Mouse (Mus musculus): ENCODE data around the gene Gm4792. TPM values are rescaled to one million over a fixed set of nuclear protein-coding genes. Genes with fewer than 3 reads are reported as not detected.
A peak's percentile ranks its signal among the peaks of the same experiment; 100 is the strongest.

The Gm4792 gene
- total and polyA plus RNA-seq, 2 experiments, result not detected

DNA sequence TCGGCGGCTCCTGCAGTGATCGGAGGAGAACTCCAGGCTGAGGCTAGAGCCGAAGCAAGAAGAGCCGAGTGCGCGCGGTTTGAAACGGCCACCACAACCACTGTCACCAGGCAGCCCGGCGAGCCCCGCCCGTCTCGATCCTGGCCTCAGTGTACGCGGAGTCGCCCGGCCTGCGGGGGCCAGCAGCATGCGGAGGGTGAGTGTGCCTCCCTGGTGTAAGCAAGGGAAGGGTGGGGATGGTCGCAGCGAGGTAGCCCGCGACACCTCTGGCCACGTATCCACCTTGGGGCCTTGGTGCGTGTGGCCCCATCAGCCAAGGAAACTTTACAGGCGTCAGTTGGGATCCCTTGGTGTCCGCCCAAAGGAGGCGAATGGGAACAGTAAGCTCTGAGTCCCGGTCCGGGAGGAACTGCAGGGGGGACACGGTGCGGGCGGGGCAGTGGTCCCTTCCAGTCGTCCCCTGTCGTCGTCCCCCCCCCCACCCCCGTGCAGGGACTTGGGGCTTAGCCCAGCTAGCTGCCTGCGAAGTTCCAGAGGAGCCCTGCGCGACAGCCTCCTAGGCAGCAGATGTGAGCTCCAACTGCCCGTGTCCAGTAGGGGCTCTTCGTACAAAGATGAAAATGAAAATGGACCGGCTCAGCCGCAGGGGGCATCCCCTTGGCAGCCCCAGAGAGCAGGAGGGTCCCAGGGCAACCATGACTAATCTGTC is 13.7 kb upstream of the Gm4792 start:
- Histone ChIP-seq H3K27me3 (ENCODE audit: control insufficient read depth, insufficient read depth, low read length) (peaks cover 17% of the 10 kb centered on the region), H3K4me1 (ENCODE audit: control insufficient read depth, insufficient read depth, low read length) (no peaks in the 10 kb centered on the region), H3K4me3 (ENCODE audit: insufficient read depth, low read depth, low read length) (peak overlapping the region; percentile 68), H3K36me3 (ENCODE audit: control insufficient read depth, insufficient read depth, low read length) (no peaks in the 10 kb centered on the region), H3K79me2 (ENCODE audit: control insufficient read depth, insufficient read depth, low read length) (no peaks in the 10 kb centered on the region), H3K27ac (replicated peaks; ENCODE audit: insufficient read depth, low read depth, low read length) (no peak overlapping the region), H3K9ac (ENCODE audit: low read depth, low read length) (peak overlapping the region; percentile 69)
- WGBS, result 3% methylated on average over 45 of the region's 45 CpGs
- TF ChIP-seq CTCF (IDR thresholded peaks at IDR 0.05; ENCODE audit: low read depth, low read length) (no peak), POLR2A (IDR thresholded peaks at IDR 0.05; ENCODE audit: extremely low read depth, insufficient read depth, low read length) (no peak)
- no peak for DNase-seq (ENCODE audit: extremely low read depth, low read depth, low spot score)

DNA sequence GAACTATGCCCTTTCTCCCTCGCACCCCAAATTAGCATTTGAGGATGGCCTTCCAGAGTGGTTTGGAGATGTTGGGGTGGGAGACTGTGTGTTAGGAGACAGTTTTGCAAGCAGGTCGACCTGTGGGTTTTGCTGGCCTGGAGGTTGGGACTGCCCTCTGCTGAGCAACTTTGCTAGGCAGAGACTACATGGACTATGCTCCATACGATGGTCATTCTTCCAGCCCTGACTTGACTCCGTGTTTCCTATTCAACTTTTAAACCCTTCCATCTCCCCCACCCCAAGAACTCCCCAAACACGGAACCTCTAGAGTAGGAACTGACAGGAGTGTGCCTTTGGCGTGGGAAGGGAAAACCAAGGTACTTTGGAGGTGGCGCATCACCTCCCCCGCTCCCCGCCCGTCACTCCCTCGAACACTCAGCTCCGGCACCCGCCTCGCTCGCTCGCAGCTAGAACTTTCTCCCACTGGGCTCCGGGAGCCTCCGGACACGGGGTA is 13.1 kb upstream of the Gm4792 start, which contains the start of gene Tmcc3:
Gene Tmcc3 (plus strand): TSS at position 439 of the 496 bp plus-strand sequence.
- H3K27ac ChIP-seq (replicated peaks; ENCODE audit: insufficient read depth, low read depth, low read length), result no peak within 1 kb of the TSS
- TF ChIP-seq CTCF (IDR thresholded peaks at IDR 0.05; ENCODE audit: low read depth, low read length) (no peak), POLR2A (IDR thresholded peaks at IDR 0.05; ENCODE audit: extremely low read depth, insufficient read depth, low read length) (no peak)
- no peaks in the 10 kb centered on the region for H3K79me2 ChIP-seq (ENCODE audit: control insufficient read depth, insufficient read depth, low read length)
- H3K4me1 ChIP-seq (ENCODE audit: control insufficient read depth, insufficient read depth, low read length), result no peaks in the 10 kb centered on the region
- peak within 1 kb of the TSS; percentile 69 for H3K9ac ChIP-seq (ENCODE audit: low read depth, low read length)
- WGBS, result 6% methylated on average over 19 of the region's 19 CpGs
- H3K36me3 ChIP-seq (ENCODE audit: control insufficient read depth, insufficient read depth, low read length), result no peaks in the 10 kb centered on the region
- no peak for DNase-seq (ENCODE audit: extremely low read depth, low read depth, low spot score)
- H3K4me3 ChIP-seq (ENCODE audit: insufficient read depth, low read depth, low read length), result peak within 1 kb of the TSS; percentile 68
- peaks cover 17% of the 10 kb centered on the region for H3K27me3 ChIP-seq (ENCODE audit: control insufficient read depth, insufficient read depth, low read length)

DNA sequence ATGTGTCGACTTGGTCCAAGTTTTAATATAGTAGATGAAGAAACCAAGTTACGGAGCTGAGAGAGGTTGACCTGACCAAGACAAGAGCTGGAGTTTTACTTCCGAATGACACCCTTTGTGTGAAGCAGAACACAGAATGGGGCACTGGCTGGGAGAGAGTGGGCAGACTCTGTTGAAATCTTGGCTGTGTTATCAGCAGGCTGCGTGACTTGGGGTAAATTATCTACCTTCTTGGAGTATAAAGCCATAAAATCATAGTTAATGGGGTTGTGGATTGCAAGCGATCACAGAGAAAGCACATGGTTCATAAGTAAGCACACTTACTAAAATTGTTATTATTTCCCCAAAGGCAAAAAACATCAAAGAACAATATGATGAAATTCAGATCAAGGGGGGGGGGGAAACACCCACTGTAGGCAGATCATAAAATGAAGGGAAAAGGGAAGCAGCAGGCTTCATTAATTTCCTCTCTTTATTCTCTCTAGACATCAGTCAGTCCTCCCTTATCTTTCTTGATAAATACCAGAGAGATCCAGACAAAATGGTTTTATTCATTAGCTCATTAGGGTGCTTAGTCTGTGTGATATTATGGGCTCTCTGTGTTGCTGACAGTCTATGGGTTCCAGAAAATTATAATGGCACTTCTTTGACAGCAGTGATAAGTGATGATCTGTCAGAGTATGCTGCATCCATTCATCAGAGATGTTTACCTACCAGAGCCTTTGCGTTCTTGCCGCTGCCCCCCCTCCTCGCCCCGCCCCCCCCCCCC is 12.2 kb upstream of the Gm4792 start:
- 53% methylated on average over 8 of the region's 9 CpGs for WGBS
- Histone ChIP-seq H3K36me3 (ENCODE audit: control insufficient read depth, insufficient read depth, low read length) (no peaks in the 10 kb centered on the region), H3K9ac (ENCODE audit: low read depth, low read length) (no peak overlapping the region), H3K4me1 (ENCODE audit: control insufficient read depth, insufficient read depth, low read length) (no peaks in the 10 kb centered on the region), H3K27ac (replicated peaks; ENCODE audit: insufficient read depth, low read depth, low read length) (no peak overlapping the region), H3K27me3 (ENCODE audit: control insufficient read depth, insufficient read depth, low read length) (peaks cover 17% of the 10 kb centered on the region), H3K4me3 (ENCODE audit: insufficient read depth, low read depth, low read length) (no peak overlapping the region), H3K79me2 (ENCODE audit: control insufficient read depth, insufficient read depth, low read length) (no peaks in the 10 kb centered on the region)
- TF ChIP-seq POLR2A (IDR thresholded peaks at IDR 0.05; ENCODE audit: extremely low read depth, insufficient read depth, low read length) (no peak), CTCF (IDR thresholded peaks at IDR 0.05; ENCODE audit: low read depth, low read length) (no peak)
- DNase-seq (ENCODE audit: extremely low read depth, low read depth, low spot score), result no peak

DNA sequence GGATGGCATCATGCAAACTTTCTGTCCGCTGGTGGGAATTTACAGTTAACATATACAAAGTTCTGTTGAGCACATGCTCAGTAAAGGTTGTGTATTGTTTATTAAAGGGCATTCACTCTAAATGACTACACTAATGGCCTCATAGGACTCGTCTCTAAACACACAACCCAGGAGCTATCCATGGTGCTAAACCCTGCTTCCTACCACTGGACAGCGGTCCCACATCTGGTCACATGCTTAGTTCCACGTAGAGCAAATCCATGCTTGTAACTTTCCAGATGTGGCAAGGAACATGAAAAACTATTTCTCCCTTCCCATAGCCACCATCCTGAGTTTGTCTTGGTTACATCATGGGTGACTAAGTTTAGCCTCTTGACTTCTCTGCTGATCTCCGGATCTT is 7.0 kb upstream of the Gm4792 start:
- DNase-seq (ENCODE audit: extremely low read depth, low read depth, low spot score), result no peak
- H3K4me3 ChIP-seq (ENCODE audit: insufficient read depth, low read depth, low read length), result no peak overlapping the region
- no peak for TF ChIP-seq CTCF (IDR thresholded peaks at IDR 0.05; ENCODE audit: low read depth, low read length)
- no peak for TF ChIP-seq POLR2A (IDR thresholded peaks at IDR 0.05; ENCODE audit: extremely low read depth, insufficient read depth, low read length)
- H3K36me3 ChIP-seq (ENCODE audit: control insufficient read depth, insufficient read depth, low read length), result no peaks in the 10 kb centered on the region
- no peak overlapping the region for H3K9ac ChIP-seq (ENCODE audit: low read depth, low read length)
- H3K4me1 ChIP-seq (ENCODE audit: control insufficient read depth, insufficient read depth, low read length), result no peaks in the 10 kb centered on the region
- H3K79me2 ChIP-seq (ENCODE audit: control insufficient read depth, insufficient read depth, low read length), result no peaks in the 10 kb centered on the region
- WGBS, result 62% methylated on average over 5 of the region's 5 CpGs
- H3K27me3 ChIP-seq (ENCODE audit: control insufficient read depth, insufficient read depth, low read length), result peaks cover 2% of the 10 kb centered on the region; the same call in 1 of the 2 replicates
- H3K27ac ChIP-seq (replicated peaks; ENCODE audit: insufficient read depth, low read depth, low read length), result no peak overlapping the region

DNA sequence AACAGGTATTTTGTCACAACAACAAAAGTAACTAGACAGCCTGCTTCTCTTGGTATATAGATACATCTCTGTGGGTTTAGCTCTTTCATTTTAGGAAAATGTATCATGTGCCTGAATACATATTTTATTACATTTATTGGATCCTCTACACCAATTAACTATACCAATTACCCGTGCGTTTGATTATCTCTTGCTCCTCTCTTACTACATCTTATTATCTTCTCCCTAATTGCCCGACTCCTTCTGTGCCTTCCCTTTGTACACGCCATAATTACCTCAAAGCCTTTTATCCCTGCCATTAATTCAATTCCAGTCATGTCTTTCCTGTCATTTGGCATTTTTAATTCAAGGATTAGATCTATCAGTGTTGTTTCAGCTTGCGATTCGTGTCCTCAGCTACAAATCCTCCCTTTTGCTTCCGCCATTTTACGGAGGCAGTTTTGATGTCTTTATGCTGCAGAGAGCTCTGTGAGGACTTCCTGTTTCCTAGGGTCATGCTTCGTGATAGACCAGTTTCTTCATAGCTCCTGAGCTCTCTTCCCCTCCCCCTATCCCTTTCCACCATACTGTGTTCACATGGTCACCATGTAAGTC is 5.7 kb upstream of the Gm4792 start:
- no peaks in the 10 kb centered on the region for H3K27me3 ChIP-seq (ENCODE audit: control insufficient read depth, insufficient read depth, low read length)
- TF ChIP-seq CTCF (IDR thresholded peaks at IDR 0.05; ENCODE audit: low read depth, low read length) (no peak), POLR2A (IDR thresholded peaks at IDR 0.05; ENCODE audit: extremely low read depth, insufficient read depth, low read length) (no peak)
- no peak for DNase-seq (ENCODE audit: extremely low read depth, low read depth, low spot score)
- no peaks in the 10 kb centered on the region for H3K36me3 ChIP-seq (ENCODE audit: control insufficient read depth, insufficient read depth, low read length)
- H3K4me3 ChIP-seq (ENCODE audit: insufficient read depth, low read depth, low read length), result no peak overlapping the region
- H3K79me2 ChIP-seq (ENCODE audit: control insufficient read depth, insufficient read depth, low read length), result no peaks in the 10 kb centered on the region
- H3K4me1 ChIP-seq (ENCODE audit: control insufficient read depth, insufficient read depth, low read length), result no peaks in the 10 kb centered on the region
- WGBS, result 83% methylated on average over 9 of the region's 9 CpGs
- no peak overlapping the region for H3K9ac ChIP-seq (ENCODE audit: low read depth, low read length)
- no peak overlapping the region for H3K27ac ChIP-seq (replicated peaks; ENCODE audit: insufficient read depth, low read depth, low read length)
